Mouse (Mus musculus) bone marrow macrophage, adult 2 months (primary cell): ENCODE measurements around the gene Lpcat2.

Experiments
- CTCF ChIP-seq: IDR thresholded peaks from 2 replicates; pipeline ENCODE4 v1.5.1; 2012; ENCODE audit warnings: low read depth, mild to moderate bottlenecking, low read length, moderate library complexity
- POLR2A ChIP-seq: IDR thresholded peaks from 2 replicates; pipeline ENCODE4 v1.6.1; 2012; ENCODE audit warnings: mild to moderate bottlenecking, low read depth, low read length, borderline replicate concordance

GRCm38 (mm10) chr8:92828251-92828743, 26.8 kb upstream of the Lpcat2 start:
- TF ChIP-seq CTCF (no peak), POLR2A (no peak)
